Mouse (Mus musculus): ENCODE results near the gene Pwwp2b. TPM values are rescaled to one million over a fixed set of nuclear protein-coding genes. Genes with fewer than 3 reads are reported as not detected.

Pwwp2b gene
- total RNA-seq, 2 experiments from 2014 or later = 30.0 to 31.6 TPM

DNA sequence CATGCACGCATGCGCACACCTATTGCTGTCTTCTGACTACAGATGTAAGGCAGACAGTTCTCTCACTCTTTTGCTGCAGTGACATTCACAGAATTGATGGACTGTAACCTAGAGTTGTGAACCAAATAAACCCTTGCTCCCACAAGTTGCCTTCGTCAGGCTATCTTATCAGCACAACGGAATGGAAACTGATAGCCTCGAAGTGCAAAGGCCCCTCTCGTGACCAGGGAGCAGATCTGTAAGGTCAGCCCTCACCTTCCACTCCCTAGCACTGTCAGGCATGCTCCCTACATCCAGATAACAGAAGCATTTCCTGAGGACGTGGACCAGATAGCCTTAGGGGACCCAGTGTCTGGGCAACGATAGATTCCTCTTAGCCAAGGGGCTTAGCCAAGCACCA is 53.2 kb downstream of the Pwwp2b start:
- no peak for DNase-seq

DNA sequence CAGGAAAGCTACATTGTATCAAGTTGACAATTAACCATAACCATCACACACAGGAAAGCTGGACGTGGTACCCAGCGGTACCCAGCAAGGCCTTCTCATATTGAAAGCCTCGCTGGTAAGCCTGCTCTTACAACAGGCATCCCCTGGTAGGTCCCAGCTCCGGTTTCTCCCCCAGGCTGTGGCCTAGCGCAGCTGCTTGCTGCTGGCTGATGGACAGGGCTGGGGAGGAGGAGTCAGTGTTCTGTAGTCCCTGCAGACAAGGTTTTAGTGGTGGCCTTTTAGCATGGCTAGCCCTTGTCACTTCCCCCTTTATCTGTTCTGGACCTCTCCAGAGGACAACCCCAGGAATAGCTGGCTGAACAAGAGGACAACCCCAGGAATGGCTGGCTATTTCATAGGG is 54.0 kb downstream of the Pwwp2b start:
- DNase-seq = no peak

- peak; percentile 82 to 84 for DNase-seq
Observed at GRCm38 (mm10) chr7:139303280-139304011, 55.2 kb downstream of the Pwwp2b start.

GRCm38 (mm10) chr7:139304322-139304721 is 56.0 kb downstream of the Pwwp2b start:
- no peak for DNase-seq

DNA sequence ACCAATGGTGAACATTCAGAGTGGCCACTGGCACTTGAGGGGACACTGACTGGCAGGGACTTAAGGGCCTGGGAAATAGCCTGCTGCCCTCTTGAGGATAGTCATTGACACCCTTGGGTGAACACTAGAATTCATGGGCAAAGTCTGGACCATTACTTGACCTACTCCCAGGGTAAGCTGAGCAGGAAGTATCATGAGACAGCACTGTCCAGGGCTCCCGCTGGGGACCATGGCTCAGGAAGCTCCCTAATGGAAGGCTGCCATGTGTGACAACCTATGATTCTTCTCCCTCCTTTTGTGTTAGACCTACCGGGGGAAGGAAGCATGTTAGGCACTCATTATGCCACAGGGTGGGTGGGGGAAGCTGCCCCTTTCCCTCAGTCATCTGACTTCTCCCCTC is 58.8 kb downstream of the Pwwp2b start:
- no peak for DNase-seq

DNA sequence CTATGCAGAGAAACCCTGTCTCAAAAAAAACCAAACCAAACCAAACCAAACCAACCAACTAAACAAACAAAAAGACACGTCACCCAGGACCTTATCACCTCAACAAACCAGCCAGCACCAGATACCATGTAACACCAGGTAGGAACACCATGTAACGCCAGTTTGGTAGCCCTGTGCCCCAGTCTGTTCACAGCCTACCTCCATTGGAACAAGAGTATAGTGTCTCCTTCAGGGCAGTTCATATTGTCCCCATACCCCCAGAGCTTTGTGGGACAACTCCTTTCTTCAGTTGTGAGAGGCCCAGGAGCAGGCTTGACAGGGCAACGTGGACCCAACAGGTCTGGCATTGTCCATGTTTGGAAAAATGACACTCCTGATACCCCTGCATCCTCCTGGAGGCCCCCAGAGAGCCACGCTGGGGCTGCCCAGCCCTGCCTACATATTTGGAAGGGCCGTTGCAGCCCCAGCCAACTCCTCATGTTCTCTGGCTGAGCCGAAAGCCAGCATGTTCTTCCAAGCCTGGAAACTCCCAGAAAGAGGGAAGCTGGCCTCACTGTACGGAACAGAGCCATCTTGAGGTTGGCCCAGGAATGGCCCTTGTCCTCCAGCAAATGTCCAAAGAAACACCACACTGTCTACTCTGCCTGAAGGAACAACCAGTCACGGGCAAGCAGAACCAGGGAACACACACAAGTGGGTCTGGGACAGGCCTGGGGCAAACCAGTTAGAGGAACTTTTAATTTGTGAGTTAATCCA is 60.0 kb downstream of the Pwwp2b start:
- no peak for DNase-seq

DNA sequence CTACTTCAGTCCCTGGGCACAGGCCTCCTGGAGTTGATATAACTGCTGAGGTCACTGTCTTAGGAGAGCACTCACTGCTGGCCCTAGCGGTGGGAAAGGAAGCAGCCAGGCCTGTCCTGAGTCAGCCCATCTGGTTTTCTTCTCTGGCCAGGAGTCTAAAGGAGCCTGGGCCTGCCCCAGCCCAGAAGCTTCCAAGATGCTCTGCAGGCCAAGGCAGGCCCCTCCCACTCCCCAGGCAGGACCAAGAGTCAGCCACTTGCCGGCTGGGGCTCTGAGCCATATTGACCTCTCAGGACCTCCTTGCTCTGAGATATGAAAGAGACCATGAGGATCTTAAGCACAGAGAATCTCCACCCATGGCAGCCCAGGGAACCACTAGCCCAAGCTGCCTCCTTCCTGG is 60.8 kb downstream of the Pwwp2b start:
- DNase-seq = no peak

GRCm38 (mm10) chr7:139310487-139310951 is 62.2 kb downstream of the Pwwp2b start:
- no peak for DNase-seq

GRCm38 (mm10) chr7:139312686-139313085 is 64.4 kb downstream of the Pwwp2b start:
- DNase-seq = no peak

DNA sequence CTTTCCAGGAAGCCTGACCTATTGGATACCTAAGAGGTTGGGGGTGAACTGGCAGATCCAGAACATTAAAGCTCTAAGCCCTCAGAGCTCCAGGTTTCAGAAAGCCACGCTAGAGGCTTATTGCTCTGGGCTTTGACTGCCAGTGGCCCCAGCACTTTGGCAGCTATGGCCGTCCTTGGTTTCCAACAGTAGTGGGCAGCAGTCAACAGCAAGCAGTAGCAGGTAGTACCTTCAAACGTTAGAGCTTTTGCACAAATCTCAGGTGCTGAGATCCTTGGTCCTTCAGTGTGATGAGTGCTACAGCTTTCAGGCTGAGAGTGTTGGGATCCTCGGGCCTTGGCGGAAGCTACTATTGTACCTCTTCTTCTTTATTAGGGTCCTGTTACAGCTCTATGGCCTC is 65.1 kb downstream of the Pwwp2b start:
- no peak for DNase-seq

DNA sequence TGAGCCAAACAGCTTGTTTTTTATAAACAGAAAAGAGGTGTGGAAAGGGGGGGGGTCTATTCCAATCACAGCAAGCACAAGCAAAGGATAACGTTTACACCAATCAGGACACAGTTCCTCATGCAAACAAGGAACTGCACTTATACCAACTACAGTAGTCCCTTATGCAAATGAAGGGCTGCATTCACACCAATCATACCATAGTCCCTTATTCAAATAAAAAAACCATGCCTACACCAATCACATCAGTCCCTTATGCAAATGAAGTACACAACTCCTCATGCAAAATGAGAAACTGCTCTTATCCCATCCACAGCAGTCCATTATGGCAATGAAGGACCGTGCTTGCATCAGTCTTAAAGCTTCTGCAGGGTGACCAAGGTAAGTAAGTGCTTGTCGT is 66.4 kb downstream of the Pwwp2b start:
- no peak for DNase-seq

GRCm38 (mm10) chr7:139319006-139319411 is 70.7 kb downstream of the Pwwp2b start:
- DNase-seq = peak in 1 of 2 experiments; percentile 38

Other genes with a start within 250 kb of the Pwwp2b start
- gene Dpysl4, start 162.5 kb upstream of the Pwwp2b start, total RNA-seq (2021) = 10 to 100 TPM; 48.3 to 58.7 TPM
- gene Lrrc27, start 35.5 kb upstream of the Pwwp2b start, total RNA-seq (2021) = 1 to 10 TPM; 5.3 to 5.5 TPM
- 100 to 1,000 TPM; 101 to 105 TPM for gene Stk32c, start 35.2 kb upstream of the Pwwp2b start, total RNA-seq (2021)
- gene Inpp5a, start 140.6 kb downstream of the Pwwp2b start, total RNA-seq (2021) = 10 to 100 TPM; 38.7 to 42.9 TPM

All from layer of hippocampus, postnatal 36 days (tissue).